Mouse (Mus musculus) MEL-GATA-1-ER (cell line): Measurements from ENCODE around the gene Mlxip.

Source experiments
- DNase-seq: peaks from one replicate; pipeline ENCODE4 v3.0.0-alpha.2; 2012; ENCODE audit warnings: low read depth; ENCODE audit errors: extremely low read depth

The Mlxip gene

GRCm38 (mm10) chr5:123381968-123382367, 12.6 kb upstream of the Mlxip start:
- no peak for DNase-seq

DNA sequence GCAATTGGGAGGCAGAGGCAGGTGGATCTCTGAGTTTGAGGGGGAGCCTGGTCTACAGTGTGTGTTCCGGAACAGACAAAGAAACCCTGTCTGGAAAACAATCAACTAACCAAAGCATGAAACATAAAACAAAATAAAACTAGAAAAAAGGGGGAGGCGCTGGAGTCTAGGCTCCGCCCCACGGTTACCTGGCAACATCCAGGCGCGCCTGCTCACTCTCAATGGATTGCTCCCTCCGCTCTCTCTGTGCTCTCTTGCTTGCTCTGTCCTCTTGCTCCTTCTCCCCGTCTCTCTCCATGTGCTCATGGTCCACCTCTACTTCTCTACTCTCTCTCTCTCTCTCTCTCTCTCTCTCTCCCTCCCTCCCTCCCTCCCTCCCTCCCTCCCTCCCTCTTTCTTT, 11.9 kb upstream of the Mlxip start:
- no peak for DNase-seq

DNA sequence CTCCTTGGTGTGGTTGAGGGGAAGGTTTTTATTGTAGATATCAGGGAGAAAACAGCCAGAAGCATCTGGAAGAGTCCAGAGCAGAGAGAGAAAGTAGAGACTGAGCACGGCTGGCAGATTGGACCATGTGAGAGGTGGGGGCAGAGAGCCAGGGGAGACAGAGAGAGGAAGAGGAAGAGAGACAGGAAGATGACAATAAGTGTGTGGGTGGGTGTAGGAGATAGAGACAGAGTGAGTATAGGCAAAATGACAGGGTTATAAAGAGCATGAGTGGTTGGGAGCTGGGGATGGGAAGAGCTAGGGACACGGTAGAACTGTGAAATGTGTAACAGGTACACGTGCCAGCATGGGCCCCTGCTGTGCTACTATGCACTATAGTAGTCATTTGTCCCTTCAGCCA, 6.1 kb upstream of the Mlxip start:
- peak; percentile 34 for DNase-seq

DNA sequence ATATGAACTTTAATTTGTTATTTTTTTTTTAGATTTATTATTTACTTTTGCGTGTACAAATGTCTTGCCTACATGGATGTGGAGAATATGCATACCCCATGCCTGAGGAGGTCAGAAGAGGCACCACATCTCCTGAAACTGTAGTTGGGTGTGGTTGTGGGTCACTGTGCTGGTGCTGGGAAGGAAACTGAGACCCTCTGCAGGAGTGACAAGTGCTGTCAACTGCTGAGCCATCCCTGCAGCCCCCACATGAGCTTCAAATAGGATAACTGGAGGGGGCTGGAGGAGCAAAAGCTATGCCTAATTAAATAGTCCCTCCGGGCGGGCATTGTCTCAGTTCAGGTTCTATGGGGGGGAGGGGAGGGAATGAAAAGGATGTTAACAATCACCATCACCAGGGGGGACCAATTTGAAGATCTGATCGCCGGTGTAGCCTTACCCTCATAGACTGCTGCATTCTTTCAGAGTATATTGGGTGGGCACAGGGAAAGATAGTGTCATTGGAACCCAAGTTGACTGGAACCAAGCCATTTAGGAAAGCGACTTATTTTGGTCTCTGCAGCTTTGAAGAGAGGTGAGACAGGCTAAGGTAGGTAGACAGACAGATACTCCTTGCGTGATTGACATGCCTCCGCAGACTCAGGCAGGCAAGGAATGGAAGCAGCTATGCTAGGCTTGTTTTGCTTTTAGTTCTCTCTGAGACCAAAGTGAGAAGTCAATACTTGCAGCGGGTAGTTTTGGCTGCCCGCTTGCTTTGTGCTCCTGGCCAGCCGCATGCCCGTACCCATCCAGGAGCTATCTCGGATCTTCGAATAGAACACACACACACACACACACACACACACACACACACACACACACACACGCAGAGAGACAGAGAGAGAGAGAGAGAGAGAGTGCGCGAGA, 3.8 kb upstream of the Mlxip start:
- no peak for DNase-seq

GRCm38 (mm10) chr5:123391442-123391809, 3.2 kb upstream of the Mlxip start:
- DNase-seq = no peak

DNA sequence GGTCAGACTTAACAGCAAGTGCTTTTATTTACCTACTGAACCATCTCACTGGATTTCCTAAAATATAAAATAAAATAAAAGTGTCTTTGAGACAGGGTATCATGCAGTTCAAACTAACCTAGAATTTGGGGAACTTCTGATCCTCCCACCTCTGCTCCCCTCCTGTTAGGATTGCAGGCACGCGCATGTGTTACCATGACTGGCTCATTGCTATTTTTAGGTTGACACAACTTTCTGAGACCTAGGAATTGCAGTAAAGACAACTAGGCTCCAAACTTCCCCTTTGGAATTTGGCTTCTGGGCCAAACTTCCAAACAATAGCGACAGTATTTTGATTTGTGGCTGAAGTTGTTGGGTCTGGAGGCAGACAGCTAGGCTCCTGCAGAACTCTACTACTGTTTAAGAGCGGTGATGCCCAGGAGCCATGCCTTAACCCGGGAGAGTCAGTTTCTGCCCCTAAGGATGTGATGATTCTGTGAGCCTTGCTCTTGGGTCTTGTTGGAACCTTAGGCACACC, 754 bp upstream of the Mlxip start:
- DNase-seq = peak; percentile 33

GRCm38 (mm10) chr5:123394957-123395881, 621 bp downstream of the Mlxip start:
- DNase-seq = no peak

DNA sequence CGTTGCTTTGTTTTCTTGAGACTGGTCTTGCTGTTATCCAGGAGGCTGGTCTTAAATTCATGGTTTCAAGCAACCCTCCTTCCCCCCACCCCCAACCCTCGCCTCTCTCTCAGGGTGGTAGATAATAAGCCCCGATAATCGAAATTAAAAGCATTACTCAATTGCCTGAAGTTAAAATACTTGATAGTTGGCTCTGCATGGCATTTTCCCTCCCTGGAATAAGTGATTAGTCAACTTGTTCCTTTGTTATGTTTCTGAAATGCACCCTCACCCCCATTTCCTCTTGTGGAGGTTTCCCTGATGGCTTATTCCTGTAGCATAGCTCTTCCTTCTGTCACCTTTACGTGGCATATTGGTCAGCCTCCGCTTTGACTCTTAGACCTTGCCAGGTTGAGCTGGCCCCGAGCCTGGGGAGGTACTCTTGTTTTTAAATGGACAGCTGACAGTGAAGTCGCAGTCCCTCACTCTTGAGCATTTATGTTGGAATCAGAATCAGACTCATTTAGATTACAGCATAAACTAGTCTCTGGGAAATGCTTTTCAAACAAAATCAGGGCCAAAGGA, 2.4 kb downstream of the Mlxip start:
- no peak for DNase-seq

DNA sequence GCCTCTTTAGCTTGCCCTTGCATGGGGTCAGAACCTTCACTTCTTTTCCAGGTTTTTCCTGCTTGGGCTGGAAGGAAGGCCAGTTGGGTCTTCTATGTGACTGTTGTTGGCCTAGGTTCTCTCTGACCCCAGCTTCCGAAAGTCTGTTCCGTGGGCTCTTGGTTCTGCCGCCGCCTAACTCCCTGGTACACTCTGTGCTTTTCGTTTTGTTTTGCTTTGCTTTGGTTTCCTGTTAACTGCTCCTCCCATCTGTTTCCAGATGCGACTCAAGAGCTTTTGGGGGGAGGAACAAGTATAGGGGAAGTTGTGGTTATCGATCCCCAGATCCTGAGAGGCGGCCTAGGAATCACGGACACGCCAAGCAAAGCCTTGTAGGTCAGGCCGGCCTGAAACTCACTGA, 3.2 kb downstream of the Mlxip start:
- peak; percentile 36 for DNase-seq

- DNase-seq = no peak
These were observed 4.4 kb downstream of the Mlxip start for GRCm38 (mm10) chr5:123398856-123399498.

- DNase-seq = no peak
These were observed 9.9 kb downstream of the Mlxip start for GRCm38 (mm10) chr5:123404480-123404879.

DNA sequence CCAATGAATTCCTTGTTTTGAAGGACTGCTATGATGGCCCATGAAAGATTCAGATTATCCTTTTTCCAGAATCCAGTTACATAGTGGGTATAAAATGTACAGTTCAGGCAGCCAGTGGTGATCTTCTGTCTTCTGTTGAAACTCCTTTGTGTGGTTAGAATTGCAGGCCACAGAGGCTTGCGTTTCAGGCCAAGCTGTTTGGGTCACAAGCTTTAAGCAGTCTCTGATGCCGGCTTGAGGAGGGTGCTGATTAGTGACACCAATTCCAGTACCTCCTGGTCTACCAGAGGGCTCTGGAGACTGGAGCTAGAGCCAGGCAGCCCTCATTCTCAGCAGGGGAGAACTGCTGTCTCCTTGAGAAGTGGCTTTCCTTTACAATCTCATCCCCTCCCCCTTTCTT, 12.4 kb downstream of the Mlxip start:
- no peak for DNase-seq

- no peak for DNase-seq
These were observed 13.6 kb downstream of the Mlxip start for GRCm38 (mm10) chr5:123408176-123408575.

DNA sequence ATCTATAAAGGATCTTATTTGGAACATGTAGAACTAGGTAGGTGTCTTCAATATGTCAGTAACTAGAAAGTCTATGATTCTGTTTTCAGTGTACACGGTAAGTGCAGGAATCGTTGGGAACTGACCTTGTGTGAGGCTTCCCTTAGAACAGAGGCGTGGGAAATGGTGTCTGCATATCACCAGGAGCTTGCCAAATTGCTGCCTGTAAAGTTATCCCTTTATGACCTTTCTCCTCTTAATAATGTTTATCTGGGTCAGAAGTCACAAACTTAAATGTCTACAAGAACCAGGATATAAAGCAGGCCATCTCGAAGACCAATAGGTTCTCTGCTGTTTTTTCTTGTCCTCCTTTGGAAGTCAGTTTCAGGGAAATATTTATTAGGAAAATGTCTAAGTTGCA, 17.6 kb downstream of the Mlxip start:
- DNase-seq = no peak

GRCm38 (mm10) chr5:123413866-123414363, 19.3 kb downstream of the Mlxip start:
- DNase-seq = no peak

DNA sequence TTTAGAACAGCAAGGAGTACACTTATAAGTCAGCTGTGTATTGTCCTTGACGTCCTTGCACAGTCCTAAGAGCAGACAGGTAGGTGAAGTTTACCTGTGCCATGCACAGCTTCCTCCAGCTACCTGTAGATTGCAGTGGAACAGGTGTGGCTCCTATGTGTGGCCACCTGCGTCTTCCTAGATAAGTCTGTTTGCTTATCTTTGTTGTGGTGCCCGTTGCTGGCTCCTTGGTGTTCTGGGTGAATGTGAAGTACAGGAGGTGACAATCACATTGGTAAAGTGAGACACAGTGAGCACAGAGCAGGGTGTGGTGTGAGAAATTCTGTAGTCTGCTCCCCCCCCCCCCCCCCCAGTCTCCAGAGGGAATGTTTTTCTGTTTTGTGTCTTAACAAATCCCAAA, 21.6 kb downstream of the Mlxip start:
- no peak for DNase-seq

DNA sequence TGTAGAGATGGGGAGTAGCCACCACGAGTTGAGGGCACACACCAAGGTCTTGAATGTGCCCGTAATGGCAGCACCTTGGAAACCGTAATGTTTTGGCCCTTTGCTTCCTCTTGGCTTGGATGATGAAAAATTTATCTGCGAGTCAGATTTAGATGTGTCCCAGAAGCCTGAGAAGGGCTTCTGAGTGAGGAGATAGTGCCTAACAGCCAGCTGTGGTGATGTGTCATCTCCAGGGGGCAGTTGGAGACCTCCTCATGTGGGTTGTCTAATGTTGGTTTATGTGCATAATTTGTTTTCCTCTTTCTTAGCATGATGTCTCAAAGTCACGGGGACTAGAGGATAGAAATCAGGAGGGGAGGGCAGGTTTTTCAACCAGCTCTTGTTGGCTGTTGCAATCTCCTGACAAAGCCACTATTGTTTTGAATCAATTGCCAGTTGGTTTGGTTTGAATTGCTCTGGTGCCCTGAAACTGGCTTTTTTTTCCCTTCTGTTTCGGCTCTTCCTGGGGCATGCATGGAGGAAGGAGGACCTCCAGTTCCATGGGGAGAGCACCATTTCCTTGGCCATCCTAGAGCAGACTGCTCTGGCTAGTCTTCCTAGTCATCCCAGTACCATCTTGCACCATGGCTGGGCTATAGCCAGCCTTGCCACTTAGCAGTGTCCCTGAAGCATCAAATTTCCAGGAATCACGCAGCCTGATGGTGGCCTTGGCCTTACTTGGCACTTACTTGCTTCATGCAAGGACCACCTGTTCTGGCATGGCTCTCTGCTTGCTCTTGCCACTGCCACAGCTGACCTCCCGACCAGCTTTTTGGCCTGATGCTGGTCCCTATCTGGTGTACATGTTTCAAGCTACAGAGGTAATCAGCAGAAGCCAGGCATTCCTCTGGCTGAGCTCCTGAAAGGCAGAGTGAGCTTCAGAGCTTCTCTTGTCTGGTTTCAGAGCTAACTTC, 22.2 kb downstream of the Mlxip start:
- DNase-seq = no peak

DNA sequence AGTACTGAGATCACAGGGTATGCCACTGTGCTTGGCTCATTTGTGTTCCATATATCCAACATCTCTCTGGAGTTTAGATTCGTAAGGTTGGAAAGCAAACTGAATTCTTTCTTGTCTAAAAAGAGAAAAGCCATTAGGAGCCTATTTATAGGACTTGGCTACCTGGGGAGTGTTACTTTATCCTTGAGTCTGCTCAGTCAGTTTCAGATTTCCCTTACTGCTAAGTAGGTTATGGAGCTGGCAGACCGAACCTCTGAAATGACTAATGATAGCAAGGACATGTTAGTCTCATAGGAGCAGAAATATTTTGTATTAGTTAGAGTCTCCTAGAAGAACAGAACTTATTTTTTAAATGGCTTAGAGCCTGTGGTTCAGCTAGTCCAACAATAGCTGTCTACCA, 29.3 kb downstream of the Mlxip start:
- DNase-seq = no peak

- DNase-seq = no peak
These were observed 33.0 kb downstream of the Mlxip start for GRCm38 (mm10) chr5:123427556-123427955.
